14 mouse cellular contexts compared by ENCODE assay signal in the genomic region with DNA sequence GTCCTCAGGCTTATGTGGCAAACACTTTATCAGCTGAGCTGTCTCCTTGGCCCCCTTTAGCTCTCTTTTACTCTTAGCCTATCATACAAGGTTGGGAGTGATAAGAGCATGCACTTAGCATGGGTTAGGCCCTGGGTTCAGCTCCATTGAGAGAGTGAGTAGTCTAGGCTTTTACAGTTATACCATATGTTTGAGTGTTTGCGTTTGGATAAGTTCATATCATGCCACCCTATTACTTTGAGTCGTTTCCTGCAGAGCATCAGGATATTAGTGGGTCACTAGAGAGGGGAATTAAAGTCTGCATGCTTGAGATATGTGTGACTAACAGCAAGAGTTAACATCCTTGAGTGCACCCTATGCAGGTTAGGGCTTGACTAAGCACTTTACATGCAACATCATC. TPM values are rescaled to one million over a fixed set of nuclear protein-coding genes. Genes with fewer than 3 reads are reported as not detected.
"Had no signal": no experiment of that assay in that cellular context is flagged by ENCODE, and none has a peak within 500 bp of the region (broad histone marks: within the 10 kb centered on the region; RNA-seq: fewer than 3 reads in every experiment).

No protein-coding gene starts in this region.

- H3K9me3 ChIP-seq: kidney, embryonic 15.5 days; limb, embryonic 15.5 days; megakaryocyte, embryonic 14.5 days; midbrain, embryonic 13.5 days; neural tube, embryonic 15.5 days had no signal

- ATAC-seq: midbrain, embryonic 13.5 days had no signal

- DNase-seq: kidney, adult 18-20 months; kidney, postnatal 14 days; lung, embryonic 14.5 days; lung, postnatal 10 days; lung, postnatal 4 days; thymus, postnatal 4 days had no signal

- H3K4me1 ChIP-seq: limb, embryonic 15.5 days had no signal

- H3K27ac ChIP-seq: kidney, embryonic 15.5 days; limb, embryonic 15.5 days; midbrain, embryonic 13.5 days; neural tube, embryonic 15.5 days; stomach, postnatal 0 days had no signal

- H3K9ac ChIP-seq: kidney, embryonic 15.5 days; limb, embryonic 15.5 days; lung, embryonic 14.5 days; midbrain, embryonic 13.5 days; neural tube, embryonic 15.5 days had no signal

- H3K4me3 ChIP-seq: kidney, embryonic 15.5 days; limb, embryonic 15.5 days; megakaryocyte, embryonic 14.5 days; midbrain, embryonic 13.5 days; myocyte; neural tube, embryonic 15.5 days had no signal

- H3K4me2 ChIP-seq: kidney, embryonic 15.5 days; limb, embryonic 15.5 days; lung, embryonic 14.5 days; midbrain, embryonic 13.5 days; neural tube, embryonic 15.5 days had no signal

- H3K27me3 ChIP-seq: kidney, embryonic 15.5 days; limb, embryonic 15.5 days; megakaryocyte, embryonic 14.5 days; midbrain, embryonic 13.5 days; neural tube, embryonic 15.5 days had no signal

RNA-seq across cellular contexts. Expression of gene Ccdc173, which starts 40.3 kb away (rescaled TPM):
- polyA plus RNA-seq: large intestine, adult 2 months had no signal
